Mouse (Mus musculus): ENCODE results near the gene Slc39a11. TPM values are rescaled to one million over a fixed set of nuclear protein-coding genes. Genes with fewer than 3 reads are reported as not detected.
"Not testable (repeated sequence)": the region's sequence is repeated elsewhere in the genome, so short reads cannot be mapped to it uniquely, and the experiment has no call there.

The Slc39a11 gene
- total RNA-seq, 2 experiments from 2014 or later = 24.8 to 36.9 TPM

GRCm38 (mm10) chr11:113607556-113607955, 42.3 kb downstream of the Slc39a11 start:
- no peak for ATAC-seq (replicated peaks; ENCODE audit: poor library complexity, severe bottlenecking)

GRCm38 (mm10) chr11:113601616-113602343, 48.1 kb downstream of the Slc39a11 start:
- ATAC-seq (replicated peaks; ENCODE audit: poor library complexity, severe bottlenecking) = no peak

- no peak for ATAC-seq (replicated peaks; ENCODE audit: poor library complexity, severe bottlenecking)
Measured at GRCm38 (mm10) chr11:113600526-113601245, 49.2 kb downstream of the Slc39a11 start.

GRCm38 (mm10) chr11:113597632-113598031, 52.2 kb downstream of the Slc39a11 start:
- ATAC-seq (replicated peaks; ENCODE audit: poor library complexity, severe bottlenecking) = no peak

GRCm38 (mm10) chr11:113595144-113595543, 54.7 kb downstream of the Slc39a11 start:
- ATAC-seq (replicated peaks; ENCODE audit: poor library complexity, severe bottlenecking) = no peak

- no peak for ATAC-seq (replicated peaks; ENCODE audit: poor library complexity, severe bottlenecking)
Measured at GRCm38 (mm10) chr11:113588936-113589335, 60.9 kb downstream of the Slc39a11 start.

- ATAC-seq (replicated peaks; ENCODE audit: poor library complexity, severe bottlenecking) = no peak
Measured at GRCm38 (mm10) chr11:113586423-113586822, 63.5 kb downstream of the Slc39a11 start.

GRCm38 (mm10) chr11:113583879-113584661, 65.8 kb downstream of the Slc39a11 start:
- no peak for ATAC-seq (replicated peaks; ENCODE audit: poor library complexity, severe bottlenecking)

GRCm38 (mm10) chr11:113577221-113577620, 72.7 kb downstream of the Slc39a11 start:
- no peak for ATAC-seq (replicated peaks; ENCODE audit: poor library complexity, severe bottlenecking)

GRCm38 (mm10) chr11:113572641-113573040, 77.2 kb downstream of the Slc39a11 start:
- ATAC-seq (replicated peaks; ENCODE audit: poor library complexity, severe bottlenecking) = no peak

GRCm38 (mm10) chr11:113571616-113572015, 78.3 kb downstream of the Slc39a11 start:
- no peak for ATAC-seq (replicated peaks; ENCODE audit: poor library complexity, severe bottlenecking)

- peak; percentile 57 for ATAC-seq (replicated peaks; ENCODE audit: poor library complexity, severe bottlenecking)
Measured at GRCm38 (mm10) chr11:113568999-113569398, 80.9 kb downstream of the Slc39a11 start.

GRCm38 (mm10) chr11:113567926-113568325, 82.0 kb downstream of the Slc39a11 start:
- not testable (repeated sequence) for ATAC-seq (replicated peaks; ENCODE audit: poor library complexity, severe bottlenecking)

- ATAC-seq (replicated peaks; ENCODE audit: poor library complexity, severe bottlenecking) = peak; percentile 93
Measured at GRCm38 (mm10) chr11:113565006-113565995, 84.6 kb downstream of the Slc39a11 start.

GRCm38 (mm10) chr11:113562326-113562725, 87.6 kb downstream of the Slc39a11 start:
- no peak for ATAC-seq (replicated peaks; ENCODE audit: poor library complexity, severe bottlenecking)

- no peak for ATAC-seq (replicated peaks; ENCODE audit: poor library complexity, severe bottlenecking)
Measured at GRCm38 (mm10) chr11:113560150-113560549, 89.7 kb downstream of the Slc39a11 start.

GRCm38 (mm10) chr11:113558505-113558904, 91.4 kb downstream of the Slc39a11 start:
- no peak for ATAC-seq (replicated peaks; ENCODE audit: poor library complexity, severe bottlenecking)

- peak; percentile 95 for ATAC-seq (replicated peaks; ENCODE audit: poor library complexity, severe bottlenecking)
Measured at GRCm38 (mm10) chr11:113556142-113556541, 93.7 kb downstream of the Slc39a11 start.

GRCm38 (mm10) chr11:113554701-113555360, 95.0 kb downstream of the Slc39a11 start:
- peak; percentile 23; the same call in 1 of the 2 replicates for ATAC-seq (replicated peaks; ENCODE audit: poor library complexity, severe bottlenecking)
